Mouse (Mus musculus): ENCODE measurements around the gene Trpm8. TPM values are rescaled to one million over a fixed set of nuclear protein-coding genes. Genes with fewer than 3 reads are reported as not detected.
A peak's percentile ranks its signal among the peaks of the same experiment; 100 is the strongest.

The Trpm8 gene
- polyA plus RNA-seq, 1 experiment from 2014 or later: not detected

- no peaks in the 10 kb centered on the region for H3K9me3 ChIP-seq (ENCODE audit: control insufficient read depth, low read length)
- WGBS: 93% methylated on average over 12 of the region's 12 CpGs
These were observed 77.6 kb downstream of the Trpm8 start for GRCm38 (mm10) chr1:88355025-88355424.

GRCm38 (mm10) chr1:88355681-88356080, 78.2 kb downstream of the Trpm8 start:
- Histone ChIP-seq H3K4me2 (replicated peaks; ENCODE audit: low read depth, low read length) (no peak overlapping the region), H3K4me3 (ENCODE audit: low read depth, low read length) (no peak overlapping the region), H3K36me3 (ENCODE audit: control insufficient read depth, insufficient read depth, low read length) (no peaks in the 10 kb centered on the region), H3K9me3 (ENCODE audit: control insufficient read depth, low read length) (no peaks in the 10 kb centered on the region), H3K27ac (ENCODE audit: low read depth, low read length) (no peak overlapping the region), H3K9ac (ENCODE audit: low read depth, low read length) (no peak overlapping the region), H3K27me3 (ENCODE audit: control insufficient read depth, insufficient read depth, low read length) (no peaks in the 10 kb centered on the region), H3K4me1 (replicated peaks; ENCODE audit: control insufficient read depth, insufficient read depth, low read length) (no peaks in the 10 kb centered on the region; the same call in 1 of the 2 replicates)
- WGBS: 90% methylated on average over 3 of the region's 3 CpGs
- ATAC-seq (ENCODE audit: low FRiP score) (no peak), DNase-seq (ENCODE audit: low spot score) (no peak)

More at GRCm38 (mm10) chr1:88355025-88355424, 77.6 kb downstream of the Trpm8 start:
- no peak overlapping the region for H3K4me3 ChIP-seq (ENCODE audit: low read depth, low read length)
- H3K4me1 ChIP-seq (replicated peaks; ENCODE audit: control insufficient read depth, insufficient read depth, low read length): no peaks in the 10 kb centered on the region; the same call in 1 of the 2 replicates
- no peak for DNase-seq (ENCODE audit: low spot score)
- H3K27me3 ChIP-seq (ENCODE audit: control insufficient read depth, insufficient read depth, low read length): no peaks in the 10 kb centered on the region
- no peak for ATAC-seq (ENCODE audit: low FRiP score)
- no peak overlapping the region for H3K9ac ChIP-seq (ENCODE audit: low read depth, low read length)
- no peak overlapping the region for H3K27ac ChIP-seq (ENCODE audit: low read depth, low read length)
- H3K36me3 ChIP-seq (ENCODE audit: control insufficient read depth, insufficient read depth, low read length): no peaks in the 10 kb centered on the region
- no peak overlapping the region for H3K4me2 ChIP-seq (replicated peaks; ENCODE audit: low read depth, low read length)

- DNase-seq (ENCODE audit: low spot score): no peak
These were observed 79.2 kb downstream of the Trpm8 start for GRCm38 (mm10) chr1:88356616-88357015.

GRCm38 (mm10) chr1:88357458-88358090, 80.1 kb downstream of the Trpm8 start:
- no peak overlapping the region for H3K27ac ChIP-seq (ENCODE audit: low read depth, low read length)
- peak; percentile 49 for ATAC-seq (ENCODE audit: low FRiP score)

More at GRCm38 (mm10) chr1:88356616-88357015, 79.2 kb downstream of the Trpm8 start:
- no peaks in the 10 kb centered on the region for H3K27me3 ChIP-seq (ENCODE audit: control insufficient read depth, insufficient read depth, low read length)
- 89% methylated on average over 6 of the region's 6 CpGs for WGBS
- no peak overlapping the region for H3K4me2 ChIP-seq (replicated peaks; ENCODE audit: low read depth, low read length)
- H3K9me3 ChIP-seq (ENCODE audit: control insufficient read depth, low read length): no peaks in the 10 kb centered on the region
- H3K4me1 ChIP-seq (replicated peaks; ENCODE audit: control insufficient read depth, insufficient read depth, low read length): no peaks in the 10 kb centered on the region; the same call in 1 of the 2 replicates
- H3K9ac ChIP-seq (ENCODE audit: low read depth, low read length): no peak overlapping the region
- no peak overlapping the region for H3K4me3 ChIP-seq (ENCODE audit: low read depth, low read length)
- no peaks in the 10 kb centered on the region for H3K36me3 ChIP-seq (ENCODE audit: control insufficient read depth, insufficient read depth, low read length)
- ATAC-seq (ENCODE audit: low FRiP score): no peak
- H3K27ac ChIP-seq (ENCODE audit: low read depth, low read length): no peak overlapping the region

GRCm38 (mm10) chr1:88358102-88358654, 80.7 kb downstream of the Trpm8 start:
- WGBS: 78% methylated on average over 7 of the region's 7 CpGs
- DNase-seq (ENCODE audit: low spot score) (no peak), ATAC-seq (ENCODE audit: low FRiP score) (no peak)
- H3K27me3 ChIP-seq (ENCODE audit: control insufficient read depth, insufficient read depth, low read length): no peaks in the 10 kb centered on the region
- H3K4me1 ChIP-seq (replicated peaks; ENCODE audit: control insufficient read depth, insufficient read depth, low read length): no peaks in the 10 kb centered on the region
- no peak overlapping the region for H3K4me2 ChIP-seq (replicated peaks; ENCODE audit: low read depth, low read length)
- no peak overlapping the region for H3K27ac ChIP-seq (ENCODE audit: low read depth, low read length)
- H3K9ac ChIP-seq (ENCODE audit: low read depth, low read length): no peak overlapping the region
- no peak overlapping the region for H3K4me3 ChIP-seq (ENCODE audit: low read depth, low read length)
- no peaks in the 10 kb centered on the region for H3K9me3 ChIP-seq (ENCODE audit: control insufficient read depth, low read length)
- H3K36me3 ChIP-seq (ENCODE audit: control insufficient read depth, insufficient read depth, low read length): no peaks in the 10 kb centered on the region

More at GRCm38 (mm10) chr1:88357458-88358090, 80.1 kb downstream of the Trpm8 start:
- Histone ChIP-seq H3K4me3 (ENCODE audit: low read depth, low read length) (no peak overlapping the region), H3K9ac (ENCODE audit: low read depth, low read length) (no peak overlapping the region), H3K36me3 (ENCODE audit: control insufficient read depth, insufficient read depth, low read length) (no peaks in the 10 kb centered on the region), H3K9me3 (ENCODE audit: control insufficient read depth, low read length) (no peaks in the 10 kb centered on the region), H3K4me2 (replicated peaks; ENCODE audit: low read depth, low read length) (no peak overlapping the region), H3K27me3 (ENCODE audit: control insufficient read depth, insufficient read depth, low read length) (no peaks in the 10 kb centered on the region), H3K4me1 (replicated peaks; ENCODE audit: control insufficient read depth, insufficient read depth, low read length) (no peaks in the 10 kb centered on the region; the same call in 1 of the 2 replicates)
- DNase-seq (ENCODE audit: low spot score): peak; percentile 88
- WGBS: 62% methylated on average over 6 of the region's 6 CpGs

- no peak for ATAC-seq (ENCODE audit: low FRiP score)
- no peak overlapping the region for H3K4me2 ChIP-seq (replicated peaks; ENCODE audit: low read depth, low read length)
- no peaks in the 10 kb centered on the region for H3K4me1 ChIP-seq (replicated peaks; ENCODE audit: control insufficient read depth, insufficient read depth, low read length)
- H3K27ac ChIP-seq (ENCODE audit: low read depth, low read length): no peak overlapping the region
- DNase-seq (ENCODE audit: low spot score): no peak
- no peaks in the 10 kb centered on the region for H3K36me3 ChIP-seq (ENCODE audit: control insufficient read depth, insufficient read depth, low read length)
- H3K4me3 ChIP-seq (ENCODE audit: low read depth, low read length): no peak overlapping the region
- no peak overlapping the region for H3K9ac ChIP-seq (ENCODE audit: low read depth, low read length)
- 70% methylated on average over 4 of the region's 4 CpGs for WGBS
- H3K27me3 ChIP-seq (ENCODE audit: control insufficient read depth, insufficient read depth, low read length): no peaks in the 10 kb centered on the region; the same call in 1 of the 2 replicates
- no peaks in the 10 kb centered on the region for H3K9me3 ChIP-seq (ENCODE audit: control insufficient read depth, low read length)
These were observed 83.6 kb downstream of the Trpm8 start for GRCm38 (mm10) chr1:88361085-88361484.

GRCm38 (mm10) chr1:88366881-88367644, 89.6 kb downstream of the Trpm8 start:
- no peak overlapping the region for H3K4me3 ChIP-seq (ENCODE audit: low read depth, low read length)
- no peaks in the 10 kb centered on the region for H3K9me3 ChIP-seq (ENCODE audit: control insufficient read depth, low read length)
- H3K4me2 ChIP-seq (replicated peaks; ENCODE audit: low read depth, low read length): no peak overlapping the region
- WGBS: 81% methylated on average over 11 of the region's 11 CpGs
- DNase-seq (ENCODE audit: low spot score): no peak
- no peak overlapping the region for H3K9ac ChIP-seq (ENCODE audit: low read depth, low read length)
- H3K4me1 ChIP-seq (replicated peaks; ENCODE audit: control insufficient read depth, insufficient read depth, low read length): no peaks in the 10 kb centered on the region
- no peaks in the 10 kb centered on the region; the same call in 1 of the 2 replicates for H3K27me3 ChIP-seq (ENCODE audit: control insufficient read depth, insufficient read depth, low read length)
- ATAC-seq (ENCODE audit: low FRiP score): no peak
- no peaks in the 10 kb centered on the region for H3K36me3 ChIP-seq (ENCODE audit: control insufficient read depth, insufficient read depth, low read length)
- H3K27ac ChIP-seq (ENCODE audit: low read depth, low read length): no peak overlapping the region

- no peaks in the 10 kb centered on the region for H3K9me3 ChIP-seq (ENCODE audit: control insufficient read depth, low read length)
- DNase-seq (ENCODE audit: low spot score) (no peak), ATAC-seq (ENCODE audit: low FRiP score) (no peak)
- H3K9ac ChIP-seq (ENCODE audit: low read depth, low read length): no peak overlapping the region
- H3K4me1 ChIP-seq (replicated peaks; ENCODE audit: control insufficient read depth, insufficient read depth, low read length): no peaks in the 10 kb centered on the region
- H3K36me3 ChIP-seq (ENCODE audit: control insufficient read depth, insufficient read depth, low read length): no peaks in the 10 kb centered on the region
- no peak overlapping the region for H3K4me3 ChIP-seq (ENCODE audit: low read depth, low read length)
- H3K27ac ChIP-seq (ENCODE audit: low read depth, low read length): no peak overlapping the region
- no peaks in the 10 kb centered on the region for H3K27me3 ChIP-seq (ENCODE audit: control insufficient read depth, insufficient read depth, low read length)
- 89% methylated on average over 1 of the region's 1 CpGs for WGBS
- no peak overlapping the region for H3K4me2 ChIP-seq (replicated peaks; ENCODE audit: low read depth, low read length)
These were observed 101.0 kb downstream of the Trpm8 start for GRCm38 (mm10) chr1:88378446-88378845.
